Mouse (Mus musculus): ENCODE data around the gene Fam3b. TPM values are rescaled to one million over a fixed set of nuclear protein-coding genes. Genes with fewer than 3 reads are reported as not detected.

The Fam3b gene
- total RNA-seq, 2 experiments from 2014 or later: not detected

GRCm38 (mm10) chr16:97467993-97468791 is 46.4 kb downstream of the Fam3b start:
- DNase-seq (ENCODE audit: low spot score in 2 of 2): no peak
- Histone ChIP-seq H3K27ac (no peak overlapping the region), H3K4me3 (no peak overlapping the region)
- no peak for TF ChIP-seq CTCF (conservative IDR thresholded peaks at IDR 0.05)

- Histone ChIP-seq H3K4me3 (no peak overlapping the region), H3K27ac (no peak overlapping the region)
- TF ChIP-seq CTCF (conservative IDR thresholded peaks at IDR 0.05): no peak
- DNase-seq (ENCODE audit: low spot score in 2 of 2): no peak
These were observed 47.1 kb downstream of the Fam3b start for GRCm38 (mm10) chr16:97467472-97467871.

- TF ChIP-seq CTCF (conservative IDR thresholded peaks at IDR 0.05): peak; percentile 85
- H3K27ac ChIP-seq: no peak overlapping the region
- H3K4me3 ChIP-seq: no peak overlapping the region
- no peak for DNase-seq (ENCODE audit: low spot score in 2 of 2)
These were observed 48.2 kb downstream of the Fam3b start for GRCm38 (mm10) chr16:97466182-97466957.

GRCm38 (mm10) chr16:97462481-97463181 is 52.0 kb downstream of the Fam3b start, which contains the start of gene Mx1:
Gene Mx1, minus strand, starts transcription at chr16:97462907.
- DNase-seq (ENCODE audit: low spot score in 2 of 2): no peak
- TF ChIP-seq CTCF (conservative IDR thresholded peaks at IDR 0.05): no peak
- H3K27ac ChIP-seq: no peak within 1 kb of the TSS
- no peak within 1 kb of the TSS for H3K4me3 ChIP-seq

DNA sequence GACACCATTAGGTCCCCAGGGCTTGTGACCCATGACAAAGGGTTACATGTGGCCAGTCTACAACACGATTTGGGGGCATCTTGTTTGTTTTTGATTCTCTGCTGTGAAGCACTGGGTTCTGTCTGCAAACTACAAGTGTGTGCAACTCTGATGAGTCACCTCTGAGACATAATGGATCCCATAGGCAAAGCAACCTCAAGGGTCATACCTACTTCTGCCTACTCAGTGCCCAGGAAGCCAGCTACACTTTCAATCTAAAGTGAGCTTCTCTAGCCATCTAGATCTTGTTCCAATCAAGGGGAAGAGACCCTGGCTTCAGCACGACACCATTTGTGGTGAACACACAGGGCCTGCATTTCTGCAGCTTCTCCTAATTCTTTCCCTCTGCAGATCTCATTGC is 53.3 kb downstream of the Fam3b start:
- no peak overlapping the region for H3K27ac ChIP-seq
- no peak for DNase-seq (ENCODE audit: low spot score in 2 of 2)
- TF ChIP-seq CTCF (conservative IDR thresholded peaks at IDR 0.05): no peak
- no peak overlapping the region for H3K4me3 ChIP-seq

DNA sequence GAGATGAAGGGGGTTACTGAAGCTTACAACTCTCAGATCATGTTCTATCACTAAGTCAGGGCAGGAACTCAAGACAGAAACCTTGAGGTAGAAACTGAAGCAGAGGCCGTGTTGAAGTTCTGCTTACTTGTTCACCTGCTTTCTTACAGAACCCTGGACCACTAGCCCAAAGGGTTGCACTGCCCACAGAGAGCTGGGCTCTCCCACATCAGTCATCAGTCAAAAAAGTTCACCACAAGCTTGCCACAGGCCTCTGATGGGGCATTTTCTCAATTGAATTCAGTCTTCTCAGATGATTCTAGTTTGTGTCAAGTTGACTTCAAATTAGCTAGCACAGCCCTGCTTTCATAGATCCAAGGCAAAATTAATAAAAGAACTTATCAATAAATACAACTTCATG is 54.8 kb downstream of the Fam3b start:
- Histone ChIP-seq H3K27ac (no peak overlapping the region), H3K4me3 (no peak overlapping the region)
- no peak for DNase-seq (ENCODE audit: low spot score in 2 of 2)
- no peak for TF ChIP-seq CTCF (conservative IDR thresholded peaks at IDR 0.05)

DNA sequence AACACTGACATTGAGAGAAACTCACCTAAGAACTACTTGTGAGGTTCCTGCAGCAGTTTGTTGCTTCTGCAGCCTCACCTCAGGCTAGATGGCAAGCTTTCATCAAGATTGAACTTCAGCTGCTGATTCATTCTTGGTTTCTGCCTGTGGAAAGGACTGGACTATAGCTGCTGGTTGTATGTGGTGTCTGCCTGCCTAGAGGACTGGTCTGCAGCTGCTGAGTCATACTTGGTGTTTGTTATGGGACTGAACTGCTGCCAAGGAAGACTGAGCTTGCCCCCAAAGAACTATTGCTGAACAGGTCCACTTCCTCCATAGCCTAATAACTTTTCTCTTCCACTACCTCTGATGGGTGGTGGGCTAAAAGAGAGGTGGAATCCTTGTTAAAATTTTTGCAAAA is 67.2 kb downstream of the Fam3b start:
- DNase-seq (ENCODE audit: low spot score in 2 of 2): no peak
- H3K27ac ChIP-seq: no peak overlapping the region
- TF ChIP-seq CTCF (conservative IDR thresholded peaks at IDR 0.05): no peak
- H3K4me3 ChIP-seq: no peak overlapping the region

DNA sequence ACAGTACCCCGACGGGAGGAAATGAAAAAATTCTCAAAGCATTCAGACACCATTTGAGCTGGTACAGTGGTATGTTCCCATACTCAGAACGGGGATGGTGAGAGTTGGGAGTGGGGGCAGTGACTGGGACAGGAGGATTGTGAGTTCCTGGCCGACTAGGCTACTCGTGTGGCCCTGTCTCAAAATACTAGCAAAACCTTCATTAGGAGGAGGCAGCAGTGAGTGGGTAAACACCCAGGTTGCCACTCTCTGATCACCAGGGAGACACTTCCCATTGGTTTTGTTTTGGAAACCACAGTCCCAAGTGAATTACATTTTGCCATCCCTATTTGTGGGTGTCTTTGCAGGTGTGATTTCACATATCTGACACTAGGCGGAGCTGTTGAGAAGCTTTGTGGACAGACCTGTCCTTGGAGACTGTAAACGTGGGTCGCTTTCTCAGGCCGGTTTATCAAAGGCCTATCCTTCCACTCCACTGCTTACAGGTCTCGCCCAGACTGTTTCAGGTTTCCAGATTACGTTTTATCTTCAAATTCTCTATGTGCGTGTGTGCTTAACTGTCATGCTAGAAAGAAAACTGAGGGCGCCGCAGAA is 70.8 kb downstream of the Fam3b start:
- Histone ChIP-seq H3K4me3 (no peak overlapping the region), H3K27ac (no peak overlapping the region)
- peak; percentile 98 for TF ChIP-seq CTCF (conservative IDR thresholded peaks at IDR 0.05)
- peak in 1 of 2 experiments; percentile 39 for DNase-seq (ENCODE audit: low spot score in 2 of 2)

- Histone ChIP-seq H3K27ac (no peak overlapping the region), H3K4me3 (no peak overlapping the region)
- TF ChIP-seq CTCF (conservative IDR thresholded peaks at IDR 0.05): no peak
- DNase-seq (ENCODE audit: low spot score in 2 of 2): peak in 1 of 2 experiments; percentile 21
These were observed 72.6 kb downstream of the Fam3b start for GRCm38 (mm10) chr16:97441967-97442366.

DNA sequence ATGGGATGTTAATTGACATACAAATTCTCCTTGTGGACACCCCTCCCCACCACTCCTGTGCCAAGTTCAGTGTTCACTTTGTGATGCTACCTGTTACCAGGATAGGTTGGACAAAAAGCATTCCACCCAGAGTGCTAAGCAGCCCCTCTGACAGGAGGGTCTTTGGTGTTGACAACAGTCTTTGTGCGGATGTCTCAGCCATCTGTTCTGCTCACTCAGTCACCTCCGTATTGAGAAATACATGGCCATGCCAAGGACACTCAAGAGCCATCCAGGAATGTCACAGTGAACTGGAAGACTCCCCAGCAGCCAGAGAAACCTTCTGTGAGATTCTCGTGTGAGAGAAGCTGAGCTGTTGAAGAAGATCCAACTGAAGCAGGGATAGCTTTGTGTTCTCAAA is 76.4 kb downstream of the Fam3b start:
- H3K27ac ChIP-seq: no peak overlapping the region
- DNase-seq (ENCODE audit: low spot score in 2 of 2): no peak
- TF ChIP-seq CTCF (conservative IDR thresholded peaks at IDR 0.05): no peak
- no peak overlapping the region for H3K4me3 ChIP-seq

- H3K27ac ChIP-seq: no peak overlapping the region
- no peak overlapping the region for H3K4me3 ChIP-seq
- TF ChIP-seq CTCF (conservative IDR thresholded peaks at IDR 0.05): no peak
- DNase-seq (ENCODE audit: low spot score in 2 of 2): peak; percentile 27 to 46
These were observed 77.1 kb downstream of the Fam3b start for GRCm38 (mm10) chr16:97437448-97438056.

GRCm38 (mm10) chr16:97434206-97434605 is 80.4 kb downstream of the Fam3b start:
- no peak for TF ChIP-seq CTCF (conservative IDR thresholded peaks at IDR 0.05)
- no peak for DNase-seq (ENCODE audit: low spot score in 2 of 2)
- Histone ChIP-seq H3K27ac (no peak overlapping the region), H3K4me3 (no peak overlapping the region)
